Mouse (Mus musculus) megakaryocyte, embryonic 14.5 days (primary cell): ENCODE data around the gene Rnf38. TPM values are rescaled to one million over a fixed set of nuclear protein-coding genes. Genes with fewer than 3 reads are reported as not detected.

ENCODE experiments used
- H3K27me3 ChIP-seq: replicated peaks from 2 replicates; pipeline ENCODE3; 2012; ENCODE audit warnings: inconsistent platforms
- H3K36me3 ChIP-seq: replicated peaks from 2 replicates; pipeline ENCODE3; 2012; ENCODE audit warnings: low read length, inconsistent platforms, mixed read lengths
- H3K4me1 ChIP-seq: 2 replicates; pipeline ENCODE4 v1.6.1; 2012; ENCODE audit warnings: inconsistent platforms
- H3K4me3 ChIP-seq: replicated peaks from 2 replicates; pipeline ENCODE3; 2012; ENCODE audit warnings: moderate library complexity, mild to moderate bottlenecking, inconsistent platforms
- H3K9me3 ChIP-seq: 2 replicates; pipeline ENCODE4 v1.6.1; 2012; ENCODE audit warnings: inconsistent platforms
- FLI1 ChIP-seq: IDR thresholded peaks from 2 replicates; pipeline ENCODE4 v1.6.1; 2012; ENCODE audit warnings: low read length, inconsistent platforms, mixed read lengths
- GATA1 ChIP-seq: IDR thresholded peaks from 3 replicates; pipeline ENCODE4 v1.6.1; 2012; ENCODE audit warnings: mixed read lengths, low read length, inconsistent platforms, borderline replicate concordance
- polyA plus RNA-seq: library from polyadenylated mRNA; stranded (reverse); fragments of >175 nt; gene quantifications from 2 replicates; pipeline ENCODE4 v1.2.3, GENCODE M21; 2012; ENCODE audit warnings: low replicate concordance; ENCODE audit not compliant: insufficient read depth

Rnf38 gene
- polyA plus RNA-seq, 1 experiment, result 5.3 TPM

GRCm38 (mm10) chr4:44078358-44078933 lies 155.1 kb downstream of the Rnf38 start:
- Histone ChIP-seq H3K36me3 (no peaks in the 10 kb centered on the region), H3K4me1 (peaks cover 23% of the 10 kb centered on the region), H3K27me3 (peaks cover 6% of the 10 kb centered on the region), H3K9me3 (no peaks in the 10 kb centered on the region), H3K4me3 (no peak overlapping the region)
- TF ChIP-seq GATA1 (no peak), FLI1 (no peak)

Other genes with a start within 250 kb of the Rnf38 start
- gene Clta, start 229.3 kb downstream of the Rnf38 start, polyA plus RNA-seq, result 132 and 432 TPM in 2 replicates
- 31.0 and 61.1 TPM in 2 replicates for gene Gne, start 149.6 kb downstream of the Rnf38 start, polyA plus RNA-seq
- gene Melk, start 67.1 kb upstream of the Rnf38 start, polyA plus RNA-seq, result 0.56 TPM in 1 of 2 replicates, not detected in the other